Mouse (Mus musculus) cerebellum, postnatal 4 days (tissue): ENCODE data around the gene Gm6460.
"Not testable (repeated sequence)": the region's sequence is repeated elsewhere in the genome, so short reads cannot be mapped to it uniquely, and the experiment has no call there.

ENCODE experiments used
- DNase-seq, 2 experiments: peaks; one replicate each; pipeline ENCODE4 v3.0.0; 2022; ENCODE audit warnings: low spot score in 2 of 2, mixed read lengths in 1 of 2

Gene Gm6460

DNA sequence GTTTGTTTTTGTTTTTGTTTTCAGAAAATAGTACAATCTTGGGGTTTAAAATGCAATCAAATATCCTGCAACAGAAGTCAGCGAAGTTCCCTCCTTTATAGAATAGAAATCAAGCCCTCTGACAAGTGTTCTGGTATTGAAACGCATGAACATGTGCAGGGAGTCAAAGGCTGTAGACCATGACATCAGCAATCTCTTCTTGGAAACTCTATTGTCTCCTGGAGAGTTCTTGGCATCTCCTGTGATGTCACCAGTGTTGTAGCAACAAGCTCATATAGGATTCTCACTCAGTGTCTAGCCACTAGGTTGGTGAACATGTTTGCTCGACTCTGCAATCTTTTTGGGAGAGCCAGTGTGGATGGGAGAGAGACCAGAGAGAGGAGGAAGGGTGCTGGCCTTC lies at the start of gene Gm6460:
Gene Gm6460, plus strand, starts transcription at position 301 of the 400 bp plus-strand sequence.
- not testable (repeated sequence) for DNase-seq
